Mouse (Mus musculus) G1E (cell line): ENCODE data around the gene Vmn2r86.
"Not testable (repeated sequence)": the region's sequence is repeated elsewhere in the genome, so short reads cannot be mapped to it uniquely, and the experiment has no call there.

Source experiments
- CTCF ChIP-seq: IDR thresholded peaks from 2 replicates; pipeline ENCODE4 v1.5.1; 2012; ENCODE audit warnings: low read depth, low read length, inconsistent platforms, mixed read lengths
- GATA1 ChIP-seq: IDR thresholded peaks from 2 replicates; pipeline ENCODE4 v1.6.1; 2012; ENCODE audit warnings: borderline replicate concordance, low read length, inconsistent platforms, mixed read lengths
- POLR2AphosphoS5 ChIP-seq: IDR thresholded peaks from 2 replicates; pipeline ENCODE4 v1.6.1; 2012; ENCODE audit warnings: low read depth, low read length, inconsistent platforms; ENCODE audit not compliant: insufficient replicate concordance
- TAL1 ChIP-seq: conservative IDR thresholded peaks from 2 replicates; pipeline ENCODE4 v1.6.1; 2012; ENCODE audit warnings: low read depth, low read length, inconsistent platforms, mixed read lengths

GRCm38 (mm10) chr10:130434185-130434898 lies 21.5 kb downstream of the Vmn2r86 start:
- TF ChIP-seq GATA1, POLR2AphosphoS5, TAL1, CTCF: not testable (repeated sequence)
